Mouse (Mus musculus) cerebellum, adult 18-20 months (tissue): ENCODE measurements at regions not wholly inside any gene's neighbourhood (a gene's known extent, or its start where the extent isn't known, plus 50 kb on each side); places are given as distances from the start of the nearest gene placed in this dataset.
A peak's percentile ranks its signal among the peaks of the same experiment; 100 is the strongest.

Experiments
- DNase-seq, 2 experiments: peaks; one replicate each; pipeline ENCODE4 v3.0.0; 2021

- no peak for DNase-seq
Measured at GRCm38 (mm10) chr14:31945125-31945524, 83.7 kb upstream of the Galnt15 start.

- DNase-seq = no peak
Measured at GRCm38 (mm10) chr14:31946032-31946431, 82.8 kb upstream of the Galnt15 start.

GRCm38 (mm10) chr14:31947246-31947645 lies 81.5 kb upstream of the Galnt15 start:
- no peak for DNase-seq

- no peak for DNase-seq
Measured at GRCm38 (mm10) chr14:31951894-31952293, 76.9 kb upstream of the Galnt15 start.

- DNase-seq = no peak
Measured at GRCm38 (mm10) chr14:31953783-31954182, 75.0 kb upstream of the Galnt15 start.

- peak; percentile 92 to 93 for DNase-seq
Measured at GRCm38 (mm10) chr14:31954945-31955344, 73.8 kb upstream of the Galnt15 start.

GRCm38 (mm10) chr14:31957211-31957638 lies 71.6 kb upstream of the Galnt15 start:
- DNase-seq = no peak

- no peak for DNase-seq
Measured at GRCm38 (mm10) chr14:31960201-31960854, 68.5 kb upstream of the Galnt15 start.

- no peak for DNase-seq
Measured at GRCm38 (mm10) chr14:31961442-31961841, 67.3 kb upstream of the Galnt15 start.

- no peak for DNase-seq
Measured at GRCm38 (mm10) chr14:31963131-31963911, 65.5 kb upstream of the Galnt15 start.

- no peak for DNase-seq
Measured at GRCm38 (mm10) chr14:31964076-31964475, 64.7 kb upstream of the Galnt15 start.

- DNase-seq = no peak
Measured at GRCm38 (mm10) chr14:31964831-31965230, 64.0 kb upstream of the Galnt15 start.

GRCm38 (mm10) chr14:31969531-31969930 lies 59.3 kb upstream of the Galnt15 start:
- DNase-seq = no peak

- DNase-seq = peak; percentile 27 to 40
Measured at GRCm38 (mm10) chr14:31970245-31970830, 58.5 kb upstream of the Galnt15 start.

GRCm38 (mm10) chr14:31970851-31971250 lies 57.9 kb upstream of the Galnt15 start:
- no peak for DNase-seq

GRCm38 (mm10) chr14:31973702-31974101 lies 55.1 kb upstream of the Galnt15 start:
- DNase-seq = no peak

- no peak for DNase-seq
Measured at GRCm38 (mm10) chr14:31978196-31978595, 50.6 kb upstream of the Galnt15 start.

- DNase-seq = no peak
Measured at GRCm38 (mm10) chr14:31978690-31979089, 50.1 kb upstream of the Galnt15 start.
